Mouse (Mus musculus) CH12.LX (cell line): ENCODE data around the gene Asxl1. TPM values are rescaled to one million over a fixed set of nuclear protein-coding genes. Genes with fewer than 3 reads are reported as not detected.

Experiments used
- DNase-seq: peaks from one replicate; pipeline ENCODE4 v3.0.0-alpha.2; 2013; ENCODE audit errors: extremely low read depth
- H3K27ac ChIP-seq: 2 replicates; pipeline ENCODE4 v1.5.1; 2012; ENCODE audit warnings: low read depth, mild to moderate bottlenecking, control low read depth, moderate library complexity; ENCODE audit not compliant: insufficient read depth
- H3K27me3 ChIP-seq: replicated peaks from 2 replicates; pipeline ENCODE3; 2012; ENCODE audit warnings: inconsistent platforms
- H3K36me3 ChIP-seq, 2 experiments: replicated peaks in 1 of 2; 2 replicates each; pipeline versions ENCODE3 to v1.6.1; 2012; ENCODE audit warnings: inconsistent platforms in 1 of 2, low read length in 1 of 2, mild to moderate bottlenecking in 1 of 2, mixed read lengths in 1 of 2, moderate library complexity in 1 of 2; ENCODE audit not compliant: control insufficient read depth in 1 of 2, insufficient read depth in 1 of 2
- H3K4me1 ChIP-seq, 2 experiments: 2 replicates each; pipeline ENCODE4 v1.6.1; 2012; ENCODE audit warnings: inconsistent platforms in 1 of 2, moderate library complexity in 1 of 2; ENCODE audit not compliant: insufficient read depth in 2 of 2, control insufficient read depth in 1 of 2
- H3K4me2 ChIP-seq: 2 replicates; pipeline ENCODE4 v1.6.1; 2012; ENCODE audit warnings: low read depth, mild to moderate bottlenecking, control low read depth; ENCODE audit not compliant: poor library complexity, insufficient read depth, severe bottlenecking
- H3K4me3 ChIP-seq, 3 experiments: fragments of 150-350 bp in 1 of 3; sonication (generic) in 1 of 3; replicated peaks in 1 of 3; 2 replicates each; pipeline versions ENCODE3 to v1.5.1; 2011 to 2012; ENCODE audit warnings: low read depth in 2 of 3, low read length in 2 of 3, mild to moderate bottlenecking in 2 of 3, moderate library complexity in 2 of 3, control low read depth in 1 of 3, improper control_type of control experiment in 1 of 3, inconsistent platforms in 1 of 3, mixed read lengths in 1 of 3; ENCODE audit not compliant: poor library complexity in 1 of 3
- H3K79me2 ChIP-seq: replicated peaks from 2 replicates; pipeline ENCODE4 v1.6.1; 2012; ENCODE audit warnings: mild to moderate bottlenecking, moderate library complexity; ENCODE audit not compliant: control insufficient read depth, poor library complexity, insufficient read depth, severe bottlenecking; ENCODE audit errors: extremely low read depth
- H3K9ac ChIP-seq: 2 replicates; pipeline ENCODE4 v1.6.1; 2012; ENCODE audit warnings: low read depth, mild to moderate bottlenecking, control low read depth, moderate library complexity; ENCODE audit not compliant: insufficient read depth
- H3K9me3 ChIP-seq: replicated peaks from 2 replicates; pipeline ENCODE3; 2012; ENCODE audit warnings: low read length, inconsistent platforms, mixed read lengths
- BHLHE40 ChIP-seq: IDR thresholded peaks from 2 replicates; pipeline ENCODE4 v1.6.1; 2011; ENCODE audit warnings: mild to moderate bottlenecking, low read depth, low read length, improper control_type of control experiment
- CHD2 ChIP-seq: IDR thresholded peaks from 2 replicates; pipeline ENCODE4 v1.6.1; 2011; ENCODE audit warnings: low read length, improper control_type of control experiment
- CTCF ChIP-seq, 2 experiments: IDR thresholded peaks in 1 of 2; conservative IDR thresholded peaks in 1 of 2; 2 replicates each; pipeline ENCODE4 v1.5.1; 2011 to 2012; ENCODE audit warnings: low read depth in 2 of 2, low read length in 2 of 2, improper control_type of control experiment in 1 of 2, inconsistent platforms in 1 of 2, mild to moderate bottlenecking in 1 of 2, moderate library complexity in 1 of 2
- E2F4 ChIP-seq: IDR thresholded peaks from 2 replicates; pipeline ENCODE4 v1.6.1; 2011; ENCODE audit warnings: low read depth, low read length, improper control_type of control experiment; ENCODE audit not compliant: insufficient replicate concordance
- EP300 ChIP-seq: IDR thresholded peaks from 2 replicates; pipeline ENCODE4 v1.6.1; 2011; ENCODE audit warnings: low read length, improper control_type of control experiment
- ETS1 ChIP-seq: conservative IDR thresholded peaks from 2 replicates; pipeline ENCODE4 v1.6.1; 2012; ENCODE audit warnings: low read depth, mild to moderate bottlenecking, inconsistent platforms, low read length, improper control_type of control experiment, moderate library complexity
- HCFC1 ChIP-seq: IDR thresholded peaks from 2 replicates; pipeline ENCODE4 v1.6.1; 2012; ENCODE audit warnings: low read depth, mild to moderate bottlenecking, inconsistent platforms, low read length, improper control_type of control experiment
- IRF4 ChIP-seq: IDR thresholded peaks from 2 replicates; pipeline ENCODE4 v1.6.1; 2014; ENCODE audit warnings: low read depth, mild to moderate bottlenecking, inconsistent platforms, low read length, improper control_type of control experiment
- JUN ChIP-seq: IDR thresholded peaks from 2 replicates; pipeline ENCODE4 v1.6.1; 2011; ENCODE audit warnings: low read depth, mild to moderate bottlenecking, low read length, improper control_type of control experiment, moderate library complexity; ENCODE audit not compliant: insufficient read depth
- JUND ChIP-seq: conservative IDR thresholded peaks from 2 replicates; pipeline ENCODE4 v1.6.1; 2011; ENCODE audit warnings: low read depth, low read length, improper control_type of control experiment
- KAT2A ChIP-seq: IDR thresholded peaks from 2 replicates; pipeline ENCODE4 v1.6.1; 2012; ENCODE audit warnings: low read length, improper control_type of control experiment, inconsistent platforms; ENCODE audit not compliant: insufficient replicate concordance
- MAFK ChIP-seq: IDR thresholded peaks from 2 replicates; pipeline ENCODE4 v1.6.1; 2011; ENCODE audit warnings: low read length, improper control_type of control experiment; ENCODE audit not compliant: insufficient replicate concordance
- MAX ChIP-seq: IDR thresholded peaks from 2 replicates; pipeline ENCODE4 v1.6.1; 2011; ENCODE audit warnings: low read length, improper control_type of control experiment
- MAZ ChIP-seq: IDR thresholded peaks from 2 replicates; pipeline ENCODE4 v1.6.1; 2012; ENCODE audit warnings: low read depth, mild to moderate bottlenecking, inconsistent platforms, low read length, improper control_type of control experiment, moderate library complexity
- MXI1 ChIP-seq: IDR thresholded peaks from 2 replicates; pipeline ENCODE4 v1.6.1; 2011; ENCODE audit warnings: mild to moderate bottlenecking, low read depth, low read length, improper control_type of control experiment
- MYC ChIP-seq: IDR thresholded peaks from 2 replicates; pipeline ENCODE4 v1.6.1; 2011; ENCODE audit warnings: low read depth, mild to moderate bottlenecking, improper control_type of control experiment, low read length
- NELFE ChIP-seq: IDR thresholded peaks from 2 replicates; pipeline ENCODE4 v1.6.1; 2011; ENCODE audit warnings: low read depth, low read length, improper control_type of control experiment
- PAX5 ChIP-seq: IDR thresholded peaks from 2 replicates; pipeline ENCODE4 v1.6.1; 2012; ENCODE audit warnings: low read length, inconsistent platforms, mixed read lengths
- POLR2A ChIP-seq: IDR thresholded peaks from 2 replicates; pipeline ENCODE4 v1.6.1; 2011; ENCODE audit warnings: low read depth, mild to moderate bottlenecking, improper control_type of control experiment, low read length
- POLR2AphosphoS2 ChIP-seq: IDR thresholded peaks from 2 replicates; pipeline ENCODE4 v1.6.1; 2011; ENCODE audit warnings: low read depth, low read length, improper control_type of control experiment
- RCOR1 ChIP-seq: conservative IDR thresholded peaks from 2 replicates; pipeline ENCODE4 v1.6.1; 2012; ENCODE audit warnings: low read depth, mild to moderate bottlenecking, inconsistent platforms, low read length, improper control_type of control experiment
- TBP ChIP-seq: conservative IDR thresholded peaks from 2 replicates; pipeline ENCODE4 v1.6.1; 2011; ENCODE audit warnings: low read depth, low read length, improper control_type of control experiment
- UBTF ChIP-seq: IDR thresholded peaks from 2 replicates; pipeline ENCODE4 v1.6.1; 2012; ENCODE audit warnings: low read depth, mild to moderate bottlenecking, inconsistent platforms, low read length, improper control_type of control experiment, moderate library complexity
- USF1 ChIP-seq: IDR thresholded peaks from 2 replicates; pipeline ENCODE4 v1.6.1; 2014; ENCODE audit warnings: low read depth, mild to moderate bottlenecking, inconsistent platforms, low read length, improper control_type of control experiment
- USF2 ChIP-seq: conservative IDR thresholded peaks from 2 replicates; pipeline ENCODE4 v1.6.1; 2011; ENCODE audit warnings: low read depth, low read length, improper control_type of control experiment
- ZKSCAN1 ChIP-seq: IDR thresholded peaks from 2 replicates; pipeline ENCODE4 v1.6.1; 2012; ENCODE audit warnings: low read depth, inconsistent platforms, low read length, improper control_type of control experiment, borderline replicate concordance
- ZMIZ1 ChIP-seq: IDR thresholded peaks from 2 replicates; pipeline ENCODE4 v1.6.1; 2012; ENCODE audit warnings: low read depth, mild to moderate bottlenecking, inconsistent platforms, low read length, improper control_type of control experiment
- ZNF384 ChIP-seq: IDR thresholded peaks from 2 replicates; pipeline ENCODE4 v1.6.1; 2012; ENCODE audit warnings: low read depth, low read length, improper control_type of control experiment, inconsistent platforms
- dilution Hi-C: fragments of 300-500 bp; cut with MboI; formaldehyde crosslinking; loops from 2 replicates; pipeline ENCODE4 v1.14.3; 2020; ENCODE audit warnings: low sequenced_read_pairs; ENCODE audit not compliant: extremely low pct_unique_long_range_greater_than_20kb, extremely low pct_ligation_motif_present
- in situ Hi-C: fragments of 300-500 bp; cut with MboI; formaldehyde crosslinking; loops from 3 replicates; pipeline ENCODE4 v1.14.3; 2019; ENCODE audit warnings: low sequenced_read_pairs, low pct_ligation_motif_present, low pct_unique_long_range_greater_than_20kb, mixed read lengths
- polyA plus RNA-seq: library from polyadenylated mRNA; unstranded; fragments of >175 nt; gene quantifications from 2 replicates; pipeline ENCODE4 v1.2.1, GENCODE M21; 2012; ENCODE audit warnings: low read depth; ENCODE audit not compliant: insufficient read length
- total RNA-seq, 2 experiments: library from RNA; depleted of rRNA; stranded (reverse); fragments of 300-350 nt in 1 of 2; fragments of >200 nt in 1 of 2; gene quantifications; 2 replicates each; pipeline ENCODE4 v1.2.3; 2012 to 2014

Asxl1 gene
- total and polyA plus RNA-seq, 3 experiments, result 12.7 to 31.1 (median 18.0) TPM

GRCm38 (mm10) chr2:153434880-153435831 lies 89.5 kb downstream of the Asxl1 start:
- dilution Hi-C loops, result no loop called here
- in situ Hi-C loops, result loop anchor here (5.0 kb wide), 1 partner anchor 32 kb away; no protein-coding TSS in a partner anchor
- Histone ChIP-seq H3K4me1 (peaks cover 5 to 16% of the 10 kb centered on the region in 2 experiments; a peak in 2 of 4 replicates), H3K27me3 (no peaks in the 10 kb centered on the region), H3K4me2 (no peak overlapping the region), H3K9ac (no peak overlapping the region), H3K27ac (no peak overlapping the region), H3K36me3 (peaks cover 3 to 42% of the 10 kb centered on the region in 2 experiments), H3K79me2 (no peaks in the 10 kb centered on the region)
- DNase-seq, result no peak
- TF ChIP-seq CHD2 (no peak), E2F4 (no peak), IRF4 (no peak), ZNF384 (no peak), ZKSCAN1 (no peak), PAX5 (no peak), USF2 (no peak), MXI1 (no peak), EP300 (no peak), CTCF (conservative IDR thresholded peaks at IDR 0.05 in 1 of 2, IDR thresholded peaks at IDR 0.05 in 1 of 2; ENCODE audit: low read depth in 2 of 2, low read length in 2 of 2) (no peak), POLR2AphosphoS2 (no peak), NELFE (no peak), RCOR1 (no peak), ETS1 (no peak), ZMIZ1 (no peak), KAT2A (no peak), MYC (no peak), POLR2A (no peak), MAX (no peak), JUND (no peak)
- TF ChIP-seq, all 38 proteins: peak for 0
- H3K9me3 ChIP-seq, result no peaks in the 10 kb centered on the region
- H3K4me3 ChIP-seq, result no peak overlapping the region

GRCm38 (mm10) chr2:153436641-153437305 lies 91.1 kb downstream of the Asxl1 start:
- H3K79me2 ChIP-seq, result no peaks in the 10 kb centered on the region
- TF ChIP-seq KAT2A, result no peak
- no peak for TF ChIP-seq UBTF
- TF ChIP-seq MXI1, result no peak
- TF ChIP-seq ETS1, result no peak
- TF ChIP-seq MAFK, result no peak
- TF ChIP-seq HCFC1, result no peak
- TF ChIP-seq JUN, result no peak
- no peak for TF ChIP-seq TBP
- no peak for TF ChIP-seq USF1
- no peak for TF ChIP-seq POLR2A
- TF ChIP-seq BHLHE40, result no peak
- no peak for TF ChIP-seq PAX5
- no peak for TF ChIP-seq MAZ
- TF ChIP-seq NELFE, result no peak
- TF ChIP-seq E2F4, result no peak
- TF ChIP-seq ZMIZ1, result no peak
- TF ChIP-seq IRF4, result no peak
- no peak for TF ChIP-seq ZKSCAN1
- H3K9me3 ChIP-seq, result no peaks in the 10 kb centered on the region
- peaks cover 5 to 22% of the 10 kb centered on the region in 2 experiments; a peak in 2 of 4 replicates for H3K4me1 ChIP-seq
- dilution Hi-C loops, result no loop called here
- DNase-seq, result no peak
- H3K27ac ChIP-seq, result no peak overlapping the region
- no peak overlapping the region for H3K4me3 ChIP-seq
- no peak overlapping the region for H3K4me2 ChIP-seq
- H3K9ac ChIP-seq, result no peak overlapping the region
- in situ Hi-C loops, result no loop called here
- H3K36me3 ChIP-seq, result peaks cover 3 to 27% of the 10 kb centered on the region in 2 experiments
- H3K27me3 ChIP-seq, result no peaks in the 10 kb centered on the region
